Mouse (Mus musculus) left cerebral cortex, adult 2 months (tissue): ENCODE measurements at regions not wholly inside any gene's neighbourhood (a gene's known extent, or its start where the extent isn't known, plus 50 kb on each side); places are given as distances from the start of the nearest gene placed in this dataset.

Experiments
- DNase-seq, 2 experiments: peaks; one replicate each; pipeline ENCODE4 v3.0.0; 2021 to 2022; ENCODE audit warnings: low spot score in 2 of 2, mixed read lengths in 1 of 2; ENCODE audit errors: extremely low spot score in 1 of 2
- H3K27ac ChIP-seq: fragments of 200-600 bp; 2 replicates; pipeline ENCODE4 v1.8.1; 2022
- H3K4me3 ChIP-seq: fragments of 200-600 bp; 2 replicates; pipeline ENCODE4 v1.8.1; 2022
- CTCF ChIP-seq: fragments of 200-600 bp; IDR thresholded peaks from 2 replicates; pipeline ENCODE4 v1.8.1; 2022; ENCODE audit warnings: antibody characterized with exemption, mild to moderate bottlenecking, moderate library complexity
- intact Hi-C: fragments of 180-260 bp; cut with DNase I; formaldehyde crosslinking; loops from one replicate; pipeline ENCODE4 v1.15.1; 2025

GRCm38 (mm10) chr10:96905098-96905809, 288.4 kb downstream of the Btg1 start:
- intact Hi-C loops, result no loop called here
- H3K4me3 ChIP-seq, result no peak overlapping the region
- no peak for DNase-seq
- H3K27ac ChIP-seq, result no peak overlapping the region
- TF ChIP-seq CTCF, result no peak

- no peak for TF ChIP-seq CTCF
- Histone ChIP-seq H3K27ac (no peak overlapping the region), H3K4me3 (no peak overlapping the region)
- intact Hi-C loops, result no loop called here
- no peak for DNase-seq
These were observed 293.0 kb downstream of the Btg1 start for GRCm38 (mm10) chr10:96909661-96910315.

GRCm38 (mm10) chr10:96921181-96921580, 304.4 kb downstream of the Btg1 start:
- TF ChIP-seq CTCF, result no peak
- intact Hi-C loops, result no loop called here
- DNase-seq, result no peak
- Histone ChIP-seq H3K4me3 (no peak overlapping the region), H3K27ac (no peak overlapping the region)

DNA sequence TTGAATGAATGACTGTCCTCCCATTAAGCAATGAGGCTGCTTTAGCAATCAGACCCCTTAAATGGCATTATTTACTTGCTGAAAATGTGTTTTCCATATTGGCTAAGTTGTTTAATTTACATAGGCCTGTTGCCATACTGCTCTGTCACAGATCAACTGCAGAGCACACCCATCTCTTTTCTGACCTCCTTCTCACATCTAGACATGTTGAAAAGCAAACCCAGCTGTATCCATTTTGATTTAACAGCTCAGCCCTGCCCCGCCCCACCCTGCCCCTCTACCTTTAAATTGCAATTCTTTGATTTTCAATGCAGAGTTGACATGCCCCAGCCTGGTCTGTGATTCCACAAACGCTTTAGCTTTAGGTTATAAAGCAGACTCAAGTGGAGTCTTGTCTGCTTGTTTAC, 307.5 kb downstream of the Btg1 start:
- intact Hi-C loops, result no loop called here
- TF ChIP-seq CTCF, result no peak
- no peak overlapping the region for H3K4me3 ChIP-seq
- no peak overlapping the region for H3K27ac ChIP-seq
- no peak for DNase-seq

DNA sequence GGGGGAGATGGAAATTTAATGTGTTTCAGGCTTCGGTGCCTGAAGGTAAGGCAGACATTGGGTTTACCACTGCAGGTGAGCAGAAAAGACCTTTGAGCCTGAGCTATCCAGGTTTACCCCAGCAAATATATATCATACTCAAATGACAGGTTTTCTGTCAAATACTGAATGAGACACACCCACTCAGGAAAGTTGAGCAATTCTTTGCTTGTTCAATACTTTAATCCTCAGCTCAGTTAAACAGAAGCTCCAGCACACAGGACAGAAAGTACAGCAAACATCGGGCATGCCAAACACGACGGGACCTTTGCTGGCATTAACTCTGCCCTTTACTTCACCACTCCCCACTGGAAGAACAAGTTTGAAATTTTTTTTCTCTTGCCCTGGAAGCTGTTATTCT, 307.9 kb downstream of the Btg1 start:
- DNase-seq, result no peak
- no peak for TF ChIP-seq CTCF
- Histone ChIP-seq H3K27ac (no peak overlapping the region), H3K4me3 (no peak overlapping the region)
- intact Hi-C loops, result no loop called here

DNA sequence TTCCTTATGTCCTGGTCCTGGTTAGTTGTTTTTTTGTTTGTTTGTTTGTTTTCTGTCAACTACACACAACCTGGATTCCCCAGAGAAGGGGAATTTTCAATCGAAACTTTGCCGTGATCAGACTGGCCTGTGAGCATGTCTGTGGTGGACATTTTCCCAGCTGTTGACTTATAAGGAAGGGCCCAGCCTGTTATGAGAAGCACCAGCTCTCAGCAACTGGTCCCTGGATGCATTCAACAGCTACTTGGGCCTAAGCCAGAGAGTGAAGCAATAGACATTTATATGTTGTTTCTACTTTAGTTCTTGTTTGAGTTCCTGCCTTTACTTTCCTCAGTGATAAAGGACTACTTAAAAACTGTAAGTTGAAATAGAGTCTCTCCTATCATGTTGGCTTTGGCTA, 309.0 kb downstream of the Btg1 start:
- intact Hi-C loops, result no loop called here
- no peak for DNase-seq

DNA sequence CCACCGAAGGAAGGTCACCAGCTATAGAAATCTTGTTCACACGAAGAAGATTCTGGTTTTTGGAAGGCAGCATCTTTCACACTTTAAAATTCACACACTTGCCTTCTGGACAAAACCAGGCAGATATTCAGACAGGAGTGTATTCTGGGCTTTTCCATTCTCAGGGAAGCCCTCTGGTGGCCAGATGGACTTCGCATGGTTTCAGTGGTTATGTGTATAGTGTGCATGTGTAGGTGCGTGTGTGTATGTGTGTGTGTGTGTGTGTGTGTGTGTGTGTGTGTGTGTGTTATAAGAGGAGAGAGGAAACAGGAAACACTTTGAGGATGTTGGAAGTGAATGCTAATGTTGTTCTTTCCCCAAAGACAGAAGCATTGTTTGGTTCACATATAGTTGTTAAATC, 317.9 kb downstream of the Btg1 start:
- H3K27ac ChIP-seq, result no peak overlapping the region
- intact Hi-C loops, result loop anchor here (1.0 to 5.0 kb wide), 4 partner anchors 317 to 802 kb away; partner anchors contain the start of gene Btg1
- H3K4me3 ChIP-seq, result no peak overlapping the region
- peak; percentile 54 for TF ChIP-seq CTCF
- DNase-seq, result peak in 1 of 2 experiments; percentile 36

More for the DNA sequence above, 309.0 kb downstream of the Btg1 start:
- Histone ChIP-seq H3K27ac (no peak overlapping the region), H3K4me3 (no peak overlapping the region)
- TF ChIP-seq CTCF, result no peak

DNA sequence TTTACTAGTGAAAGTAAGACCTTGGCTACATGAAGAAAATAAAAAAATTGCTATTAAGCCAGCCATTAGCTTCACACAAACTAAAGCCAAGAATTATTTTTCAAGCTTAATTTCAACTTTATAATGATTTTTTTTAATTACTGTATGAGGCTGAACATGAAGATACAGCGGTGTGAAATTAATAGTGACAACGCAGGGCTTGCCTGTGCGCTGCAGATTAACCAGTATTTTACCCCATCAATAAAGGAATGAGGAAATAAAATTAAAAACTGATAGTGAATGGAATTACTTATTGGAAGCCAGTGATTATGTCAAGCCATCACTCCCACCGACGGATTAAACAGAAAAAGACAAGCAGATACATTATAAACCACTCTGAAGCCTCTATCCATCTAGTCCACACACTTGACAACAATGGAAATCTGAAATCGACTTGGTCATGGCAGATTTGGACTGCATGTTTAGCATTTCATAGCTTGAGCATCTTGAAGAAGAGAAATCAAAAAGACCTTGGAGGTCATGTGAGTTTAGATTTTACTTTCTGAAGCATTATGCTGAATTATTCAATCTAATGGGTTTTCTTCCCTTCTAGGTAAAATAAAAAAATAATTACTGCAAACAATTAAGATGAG, 324.2 kb downstream of the Btg1 start:
- no peak for DNase-seq
- intact Hi-C loops, result no loop called here
- TF ChIP-seq CTCF, result no peak
- H3K27ac ChIP-seq, result no peak overlapping the region
- no peak overlapping the region for H3K4me3 ChIP-seq

DNA sequence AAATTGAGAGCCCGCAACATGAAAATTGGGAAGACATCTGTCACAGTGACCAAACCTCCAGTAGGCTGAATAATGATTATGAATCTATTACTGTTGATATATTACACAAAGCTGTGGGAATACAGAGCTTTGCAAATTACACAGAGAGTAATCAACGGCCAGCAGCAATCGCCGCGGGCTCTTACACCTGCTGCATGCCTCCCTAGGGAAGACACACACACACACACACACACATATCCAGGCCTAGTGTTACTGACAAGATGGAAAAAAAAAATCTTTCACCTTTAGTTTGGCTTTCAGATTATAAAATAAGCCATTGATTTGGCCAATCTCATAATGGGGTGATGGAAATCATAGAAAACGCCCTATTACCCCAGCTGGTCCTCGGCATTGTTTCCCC, 327.4 kb downstream of the Btg1 start:
- H3K4me3 ChIP-seq, result no peak overlapping the region
- intact Hi-C loops, result no loop called here
- TF ChIP-seq CTCF, result no peak
- no peak overlapping the region for H3K27ac ChIP-seq
- no peak for DNase-seq

GRCm38 (mm10) chr10:96947971-96948370, 331.2 kb downstream of the Btg1 start:
- no peak for DNase-seq
- Histone ChIP-seq H3K27ac (no peak overlapping the region), H3K4me3 (no peak overlapping the region)
- intact Hi-C loops, result no loop called here
- no peak for TF ChIP-seq CTCF

GRCm38 (mm10) chr10:96948871-96949270, 332.1 kb downstream of the Btg1 start:
- Histone ChIP-seq H3K27ac (no peak overlapping the region), H3K4me3 (no peak overlapping the region)
- intact Hi-C loops, result no loop called here
- no peak for DNase-seq
- no peak for TF ChIP-seq CTCF

DNA sequence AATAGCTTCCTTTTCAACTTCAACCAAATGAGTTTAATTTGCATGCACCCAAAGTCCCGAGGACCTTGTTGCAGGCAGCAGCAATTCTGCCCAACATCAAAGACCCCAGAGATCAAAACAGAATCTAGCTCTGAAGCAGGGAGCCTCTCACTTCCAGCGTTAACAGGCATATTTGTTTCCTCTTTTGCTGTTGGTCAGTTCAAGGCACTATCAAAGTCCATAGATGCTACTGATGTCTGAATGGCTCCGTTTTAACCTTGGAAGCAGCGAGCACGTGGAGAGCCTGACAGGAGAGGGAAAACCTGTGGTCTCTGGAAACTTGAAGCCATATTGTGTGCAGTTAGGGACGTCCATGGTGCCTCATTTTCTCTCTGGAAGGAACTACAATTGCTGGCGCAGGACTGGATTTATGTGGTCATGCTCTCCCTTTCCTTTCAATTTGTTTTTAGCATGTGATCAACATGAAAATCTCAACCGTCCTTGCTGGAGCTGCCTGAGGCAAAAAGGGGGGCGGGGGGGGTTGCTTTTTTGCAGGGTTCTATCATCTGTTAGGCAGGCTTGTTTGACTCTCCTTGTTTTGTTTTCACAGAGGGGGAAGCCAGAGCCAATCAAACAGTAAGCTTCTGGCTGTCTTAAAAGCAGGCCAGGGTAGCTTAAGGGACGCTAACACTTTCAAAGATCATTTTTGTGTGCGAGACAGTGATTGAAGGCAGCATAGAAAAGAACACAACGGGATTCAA, 338.4 kb downstream of the Btg1 start:
- Histone ChIP-seq H3K4me3 (no peak overlapping the region), H3K27ac (no peak overlapping the region)
- no peak for DNase-seq
- intact Hi-C loops, result loop anchor here (10.0 kb wide), 1 partner anchor 340 kb away; the partner anchor contains the start of gene Btg1
- TF ChIP-seq CTCF, result no peak
